ENCODE assay signal across 8 mouse cellular contexts in genomic region chr15:27405721-27406161, GRCm38 (mm10).
DNase-seq lines count a peak whose midpoint lies in the region; TF ChIP-seq lines count a peak whose summit lies in the region.

No protein-coding gene starts in this region.

- peaks cover 12% of the 10 kb centered on the region for H3K79me2 ChIP-seq in C2C12 (ENCODE audit: control insufficient read depth, insufficient read depth)

- no peaks in the 10 kb centered on the region for H3K79me3 ChIP-seq in C2C12 (ENCODE audit: low read depth)

- H3ac ChIP-seq in C2C12 (ENCODE audit: control insufficient read depth, insufficient read length, low read depth), result peak overlapping the region; percentile 56

- H3K4me3 ChIP-seq in C2C12 (ENCODE audit: insufficient read depth, poor library complexity, severe bottlenecking), result peak overlapping the region; percentile 21
- peak overlapping the region; percentile 11; the same call in 1 of the 2 replicates for H3K4me3 ChIP-seq in left cerebral cortex, adult 2 months

- peaks cover 8% of the 10 kb centered on the region for H3K36me3 ChIP-seq in C2C12 (ENCODE audit: control insufficient read depth, insufficient read depth)

- DNase-seq in embryo, embryonic 11 days, result peak; percentile 5
- no peak for DNase-seq in embryo, embryonic 10.5 days (ENCODE audit: low spot score)
- peak; percentile 16 to 19 for DNase-seq in frontal cortex, postnatal 14 days (ENCODE audit: low spot score in 2 of 2)
- peak; percentile 40 to 63 for DNase-seq in left cerebral cortex, adult 2 months (ENCODE audit: extremely low spot score in 1 of 2, low spot score in 2 of 2)
- no peak for DNase-seq in spleen, postnatal 14 days (ENCODE audit: low spot score in 2 of 2)
- DNase-seq in layer of hippocampus, postnatal 10 days (ENCODE audit: low spot score in 2 of 2), result no peak
- DNase-seq in cerebellum, adult 11 months, result no peak

- H3K27me3 ChIP-seq in C2C12 (ENCODE audit: control insufficient read depth, insufficient read depth, insufficient read length), result no peaks in the 10 kb centered on the region

- no peak for TF ChIP-seq CTCF in C2C12 (IDR thresholded peaks at IDR 0.05; ENCODE audit: control insufficient read depth, insufficient read depth, insufficient read length)
- no peak for TF ChIP-seq CTCF in left cerebral cortex, adult 2 months (IDR thresholded peaks at IDR 0.05)

- intact Hi-C loops in left cerebral cortex, adult 2 months (cut with DNase I), result loop anchor here (10.0 kb wide), 1 partner anchor 81 kb away; no protein-coding TSS in a partner anchor

- peak overlapping the region; percentile 24; the same call in 1 of the 2 replicates for H3K27ac ChIP-seq in left cerebral cortex, adult 2 months

TF ChIP-seq in C2C12, 6 proteins besides CTCF, POLR2A, EP300 and RAD21:
- TF ChIP-seq MYOG (IDR thresholded peaks at IDR 0.05; ENCODE audit: control insufficient read depth, extremely low read depth, insufficient read length) (no peak), MAX (IDR thresholded peaks at IDR 0.05) (peak; percentile 90), MYOD1 (IDR thresholded peaks at IDR 0.05; ENCODE audit: control insufficient read depth, insufficient read length, low read depth) (peak; percentile 93), USF1 (IDR thresholded peaks at IDR 0.05; ENCODE audit: low read depth) (no peak), CEBPB (IDR thresholded peaks at IDR 0.05; ENCODE audit: low read depth) (peak; percentile 34), FOSL1 (IDR thresholded peaks at IDR 0.05; ENCODE audit: insufficient read depth, low read length, poor library complexity, severe bottlenecking) (peak; percentile 91)

Comparison
In these comparisons a context has a peak if more than half of its experiments do, and no peak if none do; other contexts are left out.
1. DNase-seq: peak in embryo, embryonic 11 days (single experiment), frontal cortex, postnatal 14 days (2 of 2) and left cerebral cortex, adult 2 months (2 of 2); none in embryo, embryonic 10.5 days (single experiment), spleen, postnatal 14 days (0 of 2), layer of hippocampus, postnatal 10 days (0 of 2) and cerebellum, adult 11 months (single experiment).